Mouse (Mus musculus) kidney, adult 8-10 months (tissue): ENCODE results near the gene Vpreb3.

ENCODE experiments used
- DNase-seq, 2 experiments: peaks; one replicate each; pipeline ENCODE4 v3.0.0; 2022

Gene Vpreb3

DNA sequence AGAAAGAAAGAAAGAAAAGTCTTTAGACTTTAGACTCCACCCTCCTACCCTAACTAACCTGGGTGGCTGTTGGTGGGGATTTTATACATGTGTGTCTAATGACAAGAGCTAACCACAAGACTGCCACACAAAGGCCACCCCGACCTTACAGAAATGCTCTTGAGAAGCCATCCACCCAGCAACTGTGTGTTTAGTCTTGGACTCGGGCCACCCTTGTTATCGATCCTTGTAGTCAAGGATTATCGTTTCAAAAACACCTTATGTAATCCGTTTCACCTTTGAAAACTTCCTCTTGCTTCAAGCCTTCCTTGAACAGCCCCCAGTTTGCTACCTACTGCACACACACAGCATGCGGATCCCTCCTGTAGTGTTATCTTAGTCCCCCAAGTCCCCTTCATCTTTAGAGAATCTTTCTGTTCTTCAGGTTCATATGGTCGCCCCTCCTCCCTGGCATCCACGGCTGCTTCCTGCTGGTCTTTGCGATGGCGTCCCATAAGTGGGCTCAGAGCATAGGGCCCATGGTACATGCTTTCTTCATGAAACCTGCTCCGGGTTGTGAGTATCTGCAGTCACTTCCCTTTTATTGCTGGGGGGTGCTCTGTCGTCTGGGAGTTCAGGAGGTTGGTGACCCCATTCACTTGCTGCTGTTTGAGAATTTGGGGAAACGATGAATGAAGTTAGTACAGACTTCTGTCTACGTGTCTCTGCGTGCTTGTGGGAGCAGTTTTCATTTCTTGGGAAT is at the start of gene Vpreb3:
Gene Vpreb3 (plus strand): TSS at position 322 of the 742 bp plus-strand sequence.
- no peak for DNase-seq

DNA sequence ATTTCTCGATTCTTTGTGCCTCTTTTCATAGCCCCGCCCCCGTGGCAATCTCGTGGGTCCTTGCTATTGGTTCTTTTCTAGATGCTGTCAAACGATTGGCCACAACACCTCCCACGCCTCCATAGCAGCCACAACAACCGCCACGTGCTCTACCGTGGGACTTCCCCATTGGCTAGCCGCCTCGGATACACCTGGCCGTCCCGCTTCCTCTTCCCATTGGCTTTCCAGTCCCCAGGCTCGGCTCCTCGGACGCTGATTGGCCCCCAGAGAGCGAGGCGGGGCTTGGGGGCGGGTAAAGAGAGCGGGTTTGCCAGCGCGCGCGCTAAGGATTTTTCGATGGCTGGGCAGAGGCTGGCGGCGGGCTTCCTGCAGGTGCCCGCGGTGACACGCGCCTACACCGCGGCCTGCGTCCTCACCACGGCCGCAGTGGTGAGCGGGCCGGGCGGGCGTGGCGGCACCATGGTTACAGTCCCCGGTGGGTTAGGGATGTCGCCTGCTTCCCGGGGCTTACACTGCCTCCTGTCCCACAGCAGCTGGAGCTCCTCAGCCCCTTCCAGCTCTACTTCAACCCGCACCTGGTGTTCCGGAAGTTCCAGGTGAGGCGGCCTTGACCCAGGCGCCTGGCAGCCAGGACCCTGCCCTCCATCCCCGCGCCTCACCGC is 49.6 kb upstream of the Vpreb3 start, which contains the start of gene Derl3:
Gene Derl3 (plus strand): TSS at position 325 of the 662 bp plus-strand sequence.
- peak; percentile 97 to 98 for DNase-seq

DNA sequence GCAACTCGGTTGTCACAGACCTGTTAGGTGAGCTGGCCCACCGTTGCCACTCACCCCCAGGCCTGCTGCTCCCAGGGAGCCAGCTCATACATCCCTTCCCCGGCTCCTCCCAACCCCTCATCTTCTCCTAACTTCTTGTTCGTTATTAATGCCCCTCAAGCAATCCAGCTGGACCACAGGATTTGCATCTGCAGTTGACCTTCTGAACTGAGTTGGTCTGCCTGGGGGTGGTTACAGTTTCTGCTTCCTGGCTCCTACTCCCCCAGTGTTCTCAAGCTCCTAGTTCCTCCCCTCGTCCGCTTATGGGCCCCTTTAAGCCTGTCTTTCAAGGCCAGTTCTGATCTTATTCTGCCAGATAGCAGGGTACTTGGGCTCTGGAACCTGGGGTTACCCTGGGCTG is 48.3 kb upstream of the Vpreb3 start:
- no peak for DNase-seq

DNA sequence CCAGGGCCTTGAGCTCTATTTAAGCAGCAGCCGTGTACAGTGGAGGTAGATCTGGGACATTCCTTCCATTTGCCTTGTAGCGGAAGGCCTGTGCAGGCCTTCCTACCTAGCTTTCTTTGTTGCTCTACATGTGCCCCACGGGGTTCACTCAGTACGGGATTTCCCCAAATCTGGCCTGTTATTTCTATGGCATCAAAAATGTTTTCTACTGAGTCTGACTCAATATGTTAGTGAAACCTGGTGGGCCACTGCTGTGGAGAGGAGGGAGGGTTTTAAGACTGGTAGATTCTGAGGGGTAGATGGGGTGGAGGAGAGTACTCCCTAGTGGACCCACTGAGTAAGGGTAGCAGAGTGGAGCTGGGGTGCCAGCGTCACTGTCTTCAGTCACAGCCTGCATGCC is 47.1 kb upstream of the Vpreb3 start:
- DNase-seq: no peak

DNA sequence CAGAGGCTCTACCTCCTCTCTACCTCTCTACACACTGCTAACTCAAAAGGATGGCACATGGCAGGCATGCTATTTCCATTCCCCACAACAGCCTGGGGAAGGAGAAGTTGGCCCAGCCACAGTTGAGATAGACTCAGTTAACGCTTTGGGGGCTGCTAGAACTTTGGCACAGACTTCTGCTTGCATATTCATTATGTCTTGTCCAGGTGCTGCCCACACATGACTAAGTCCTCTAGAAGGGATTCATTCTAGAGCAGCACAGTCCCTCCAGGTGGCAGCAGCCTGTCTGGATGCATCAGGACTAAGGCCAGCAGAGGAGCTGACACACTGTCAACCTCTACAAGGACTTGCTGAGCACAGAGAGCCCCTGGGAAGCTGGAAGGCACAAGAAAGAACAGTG is 46.6 kb upstream of the Vpreb3 start:
- DNase-seq: no peak

DNA sequence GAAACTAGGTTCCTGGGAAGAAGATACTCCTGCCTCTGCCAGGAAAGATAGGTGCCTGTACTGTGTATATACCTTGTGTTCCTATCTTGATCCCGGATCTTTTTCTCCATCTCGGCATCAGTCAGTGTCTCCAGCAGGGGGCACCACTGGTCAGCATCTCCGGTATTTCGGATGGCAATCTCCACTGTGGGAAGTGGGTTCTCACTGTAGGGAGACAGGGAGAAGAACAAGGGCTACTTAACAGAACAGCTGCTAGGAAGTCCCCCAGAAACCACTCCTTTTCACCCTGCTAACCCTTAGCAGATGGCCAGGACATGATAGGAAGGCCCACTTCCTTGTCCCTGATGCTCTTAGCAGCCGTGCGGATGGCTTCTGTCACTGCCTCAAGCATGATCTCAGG is 45.5 kb upstream of the Vpreb3 start:
- peak; percentile 57 to 85 for DNase-seq

DNA sequence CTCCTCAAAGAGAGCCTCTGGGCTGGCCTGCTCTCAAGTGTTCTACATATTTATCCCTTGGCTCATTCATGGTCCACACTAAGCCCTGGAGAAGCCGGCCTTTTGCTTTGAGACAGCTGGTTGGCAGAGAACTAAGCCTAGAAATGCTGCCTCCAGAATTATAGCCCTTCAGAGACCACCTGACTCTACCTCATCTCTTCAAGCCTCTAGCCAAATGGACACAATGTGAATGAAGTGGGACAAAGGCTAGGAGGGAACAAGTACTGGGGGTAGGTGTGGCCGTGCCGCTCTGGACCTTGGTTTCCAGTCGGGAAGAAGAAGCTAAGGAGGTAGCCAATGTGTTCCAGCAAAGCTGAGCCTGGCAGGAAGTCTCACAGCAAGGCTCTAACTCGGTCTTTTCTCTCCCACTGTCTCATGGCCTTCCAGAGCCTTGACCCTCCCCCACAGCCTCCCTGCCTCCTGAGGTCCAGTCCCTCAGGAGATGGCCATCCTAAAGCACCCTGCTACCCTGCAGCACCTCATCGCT is 44.8 kb upstream of the Vpreb3 start:
- no peak for DNase-seq

DNA sequence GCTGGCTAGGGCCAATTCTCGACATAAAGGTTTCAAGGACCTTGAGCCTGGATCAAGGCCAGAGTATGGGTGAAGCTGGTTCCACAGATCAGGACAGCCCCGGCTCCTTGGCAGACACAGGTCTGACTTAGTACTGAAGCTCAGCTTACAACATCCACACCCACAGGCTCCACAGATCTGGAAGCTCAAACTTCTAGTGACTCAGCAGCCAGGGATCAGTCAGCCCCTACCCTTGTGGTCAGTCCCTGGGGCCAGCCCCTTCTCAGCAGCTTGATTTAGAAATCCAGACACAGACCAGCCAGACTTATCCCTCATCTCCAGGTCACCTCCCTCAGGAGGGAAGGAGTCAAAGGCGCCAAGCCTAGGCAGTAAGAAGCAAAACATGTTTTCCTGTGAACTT is 44.0 kb upstream of the Vpreb3 start:
- peak in 1 of 2 experiments; percentile 50 for DNase-seq

DNA sequence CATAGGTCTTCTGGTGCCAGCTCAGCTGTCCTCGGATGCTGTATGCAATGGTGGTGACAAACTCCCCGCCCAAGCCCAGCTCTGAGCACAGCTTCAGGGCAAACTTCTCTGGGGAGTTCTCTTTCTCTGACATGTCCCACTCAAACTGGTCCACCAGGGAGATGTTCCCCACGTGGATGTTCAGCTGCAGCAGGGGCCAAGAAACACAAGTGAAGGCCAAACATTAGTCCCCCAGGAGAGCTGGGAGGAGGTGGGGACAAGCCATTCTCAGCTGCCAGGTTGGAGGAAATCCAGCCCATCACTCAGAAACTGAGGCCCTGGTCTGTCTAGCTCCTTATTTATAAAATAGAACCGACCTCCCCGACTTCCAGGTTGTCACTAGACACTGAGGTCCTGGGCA is 38.5 kb upstream of the Vpreb3 start:
- DNase-seq: no peak

DNA sequence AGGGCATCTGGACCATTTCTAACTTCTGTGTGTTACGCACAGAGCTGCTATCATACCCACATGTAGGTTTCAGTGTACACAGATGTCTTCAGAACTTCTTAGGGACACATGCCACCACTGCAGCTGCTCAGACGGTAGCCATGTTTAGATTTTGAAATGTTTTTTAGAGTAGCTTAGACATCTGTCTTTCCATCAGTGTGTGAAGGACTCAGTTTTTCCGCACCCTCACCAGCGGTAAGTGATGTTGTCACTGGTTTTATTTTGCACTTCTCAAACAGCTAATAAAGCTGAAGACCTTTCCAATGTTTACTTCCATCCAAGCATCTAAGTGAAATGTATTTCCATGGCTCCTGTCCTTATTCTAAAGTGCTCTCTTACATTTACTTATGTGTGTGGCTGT is 36.0 kb upstream of the Vpreb3 start:
- DNase-seq: no peak

DNA sequence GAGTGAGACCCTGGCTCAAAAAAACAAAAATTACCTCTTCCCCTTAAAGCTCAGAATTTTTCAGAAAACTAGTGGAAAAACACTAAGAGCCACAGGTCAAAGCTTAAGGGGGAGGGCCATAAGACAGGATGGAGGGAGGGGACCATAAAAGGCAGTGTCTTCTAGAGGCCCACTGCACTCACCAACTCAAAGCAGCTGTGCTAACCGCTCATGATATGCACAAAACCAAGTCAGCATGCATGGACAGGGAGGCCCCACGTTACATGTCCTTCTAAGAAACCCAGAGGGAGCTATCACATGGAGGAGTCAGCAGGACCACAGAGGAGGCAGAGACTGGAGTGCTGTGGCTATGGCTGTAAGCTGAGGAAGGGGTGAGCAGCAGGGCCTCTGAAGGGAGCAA is 32.2 kb upstream of the Vpreb3 start:
- no peak for DNase-seq

DNA sequence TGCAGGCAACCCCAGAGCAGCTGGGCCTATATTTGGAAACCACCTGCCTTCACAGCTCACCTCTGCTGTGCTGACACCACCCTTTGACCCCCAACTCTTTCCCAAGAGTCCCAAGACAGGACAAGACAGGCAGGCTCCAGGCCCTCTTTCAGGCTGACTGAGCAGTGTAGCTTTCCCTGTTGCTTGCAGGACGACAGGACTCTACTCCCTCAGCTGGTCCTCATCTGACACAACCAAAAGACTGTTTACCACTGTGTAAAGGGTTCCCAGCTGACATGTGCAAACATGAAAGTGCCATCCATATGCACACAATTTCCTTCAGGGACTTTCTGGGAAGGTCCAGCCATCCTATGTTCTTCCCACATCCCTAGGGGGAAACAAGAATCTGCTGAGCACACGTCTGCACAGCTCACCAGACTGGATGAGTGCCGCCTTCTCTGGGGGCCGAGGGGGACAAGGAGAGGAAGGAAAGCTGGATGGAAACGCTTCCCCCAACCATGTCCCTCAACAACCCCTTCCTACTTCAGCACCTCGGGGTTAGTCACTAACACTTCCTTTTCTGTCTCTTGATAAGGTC is 29.8 kb upstream of the Vpreb3 start:
- DNase-seq: no peak

DNA sequence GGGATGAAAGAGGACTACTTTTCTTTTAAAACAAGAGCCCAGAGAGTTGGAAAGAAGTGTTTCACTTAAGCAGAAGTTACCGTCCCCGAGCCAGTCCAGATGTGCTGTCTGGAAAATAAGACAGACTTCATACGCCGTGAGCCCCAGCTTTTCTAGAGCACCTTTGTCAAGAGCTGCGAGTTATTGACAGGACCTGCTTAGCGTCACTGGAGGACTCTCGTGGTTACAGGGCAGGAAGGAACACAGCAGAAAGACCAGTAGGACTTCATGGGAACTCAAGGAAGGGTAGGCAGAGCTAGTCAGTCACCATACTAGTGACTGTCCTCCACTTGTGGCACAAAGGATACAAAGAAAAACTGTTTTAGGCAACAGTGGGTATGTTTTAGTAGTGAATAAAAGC is 27.3 kb upstream of the Vpreb3 start:
- no peak for DNase-seq

DNA sequence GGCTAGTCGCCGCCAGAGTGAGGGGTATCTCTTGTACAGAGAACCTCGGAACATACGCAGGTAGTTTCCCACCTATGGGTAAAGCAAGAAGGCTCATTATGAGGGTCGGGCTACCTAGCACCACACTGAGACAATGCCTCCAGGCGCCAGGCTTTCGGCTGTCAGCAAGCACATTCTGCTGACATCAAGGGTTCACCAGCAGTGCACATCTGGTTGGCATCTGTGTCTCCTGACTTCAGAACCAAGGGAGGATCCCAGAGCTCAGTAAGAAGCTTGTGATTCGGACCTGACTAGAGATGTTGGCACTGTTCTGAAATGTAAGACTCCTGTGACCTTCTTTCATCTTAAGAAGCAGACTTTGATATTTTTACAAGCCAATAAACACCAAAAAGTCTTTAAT is 26.0 kb upstream of the Vpreb3 start:
- no peak for DNase-seq

DNA sequence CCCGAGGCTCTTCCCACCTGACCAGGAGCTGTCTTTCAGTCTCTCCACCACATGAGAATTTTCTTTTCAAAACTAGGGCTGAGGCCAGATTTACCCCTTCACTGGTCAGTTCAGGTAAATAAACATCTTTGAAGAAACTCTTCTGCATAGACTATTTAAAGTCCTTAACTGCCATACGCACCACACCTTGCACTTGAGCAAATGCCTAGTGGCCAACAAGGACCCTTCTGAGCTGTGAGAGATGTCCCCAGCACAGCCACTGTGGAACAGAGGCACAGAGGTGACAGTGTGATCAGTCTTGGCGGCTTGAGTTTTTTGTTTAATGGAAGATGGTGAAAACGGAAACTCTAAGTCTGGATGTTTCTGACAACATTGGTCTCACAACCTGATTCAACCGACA is 23.8 kb upstream of the Vpreb3 start:
- DNase-seq: no peak

DNA sequence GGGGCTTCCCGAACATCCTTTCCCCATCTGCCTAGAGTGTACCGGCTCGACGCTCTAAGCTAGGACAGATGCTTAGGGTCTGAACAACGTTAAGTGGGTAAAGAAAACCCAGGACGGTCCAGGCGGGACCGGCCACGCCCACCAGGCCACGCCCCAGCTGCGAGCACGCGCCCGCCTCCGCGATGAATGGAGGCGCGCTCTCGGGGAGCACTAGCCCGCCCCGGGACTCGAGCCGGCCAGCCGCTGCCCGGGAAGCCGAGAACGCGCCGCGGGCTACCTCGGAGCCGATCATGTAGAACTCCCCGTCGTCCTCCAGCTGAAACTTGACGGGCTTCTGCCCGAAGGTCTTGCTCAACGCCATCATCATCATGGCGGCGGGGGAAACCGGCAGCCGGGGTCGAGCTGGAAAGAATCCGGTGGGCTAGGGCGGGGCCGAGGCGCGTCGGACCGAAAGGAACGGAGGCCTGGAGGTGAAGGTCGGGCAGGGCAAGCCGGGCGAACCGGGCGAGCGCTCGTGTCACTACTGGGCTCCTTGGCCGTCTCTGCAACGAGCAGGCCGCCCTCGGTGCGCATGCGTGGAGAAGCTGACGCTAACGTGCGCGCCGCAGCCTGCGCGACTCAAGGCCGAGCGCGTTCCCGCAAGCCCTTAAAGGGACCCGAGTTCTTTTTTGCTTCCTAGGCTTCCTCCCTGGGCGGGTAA is 21.7 kb upstream of the Vpreb3 start, which contains the start of gene Smarcb1:
Gene Smarcb1 (minus strand): TSS at position 592 of the 700 bp plus-strand sequence.
- peak; percentile 95 to 96 for DNase-seq

DNA sequence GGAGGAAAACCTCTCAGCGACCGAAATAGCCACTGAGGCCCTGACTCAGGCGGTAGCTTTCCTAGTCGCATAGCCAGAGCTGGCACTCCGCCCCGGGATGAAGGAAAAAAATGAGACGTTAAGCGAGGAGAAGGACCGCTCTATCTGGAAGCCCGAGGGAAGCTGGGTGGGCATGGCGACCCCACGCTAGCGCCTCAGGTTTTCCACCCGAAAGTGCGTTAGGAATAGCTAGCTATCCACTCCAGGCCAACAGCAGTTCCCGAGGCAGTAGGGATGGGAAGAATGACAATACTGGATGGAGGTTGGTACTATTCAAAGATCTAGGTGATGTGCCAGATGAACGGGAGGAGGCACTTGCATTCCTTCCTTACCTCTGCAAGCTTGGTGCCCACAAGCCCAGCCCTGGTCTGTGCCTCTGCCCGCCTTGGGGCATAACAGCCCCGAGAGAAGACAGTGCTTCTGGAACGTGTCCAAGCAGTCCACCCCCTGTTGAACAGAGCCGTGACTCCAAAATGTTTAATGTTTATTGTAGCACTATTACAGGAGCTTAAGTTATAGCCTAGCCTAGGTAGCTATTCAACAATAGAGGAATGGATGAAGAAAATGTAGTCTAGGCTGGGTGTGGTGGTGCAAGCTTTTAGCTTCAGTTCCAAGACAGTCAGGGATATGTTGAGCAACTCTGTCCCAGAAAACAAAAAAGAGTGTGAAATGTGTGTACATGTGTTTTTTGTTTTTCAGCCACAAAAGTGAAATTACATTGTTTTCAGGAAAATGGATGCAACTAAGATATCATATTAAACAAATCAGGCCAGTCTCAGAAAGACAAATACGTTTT is 20.9 kb upstream of the Vpreb3 start:
- peak in 1 of 2 experiments; percentile 32 for DNase-seq

DNA sequence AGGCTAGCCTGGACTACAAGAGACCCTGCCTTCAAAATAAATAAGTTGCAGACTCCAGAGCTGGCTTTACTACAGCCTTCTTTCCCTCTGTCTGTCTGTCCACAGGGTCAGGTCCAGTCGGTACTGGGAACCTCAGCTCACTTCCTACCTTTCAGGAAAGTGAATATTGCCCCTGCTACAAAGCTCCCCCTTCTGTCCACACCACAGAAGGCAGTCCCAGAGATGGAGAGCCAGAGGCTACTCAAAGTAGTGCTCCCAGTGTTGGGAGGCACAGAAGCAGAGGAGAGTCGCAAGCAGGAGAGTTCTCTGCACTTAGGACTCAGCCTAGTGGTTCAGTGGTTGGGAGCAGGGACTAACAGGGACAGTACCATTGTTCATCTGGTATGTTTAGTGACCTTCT is 18.5 kb upstream of the Vpreb3 start:
- DNase-seq: peak in 1 of 2 experiments; percentile 28

DNA sequence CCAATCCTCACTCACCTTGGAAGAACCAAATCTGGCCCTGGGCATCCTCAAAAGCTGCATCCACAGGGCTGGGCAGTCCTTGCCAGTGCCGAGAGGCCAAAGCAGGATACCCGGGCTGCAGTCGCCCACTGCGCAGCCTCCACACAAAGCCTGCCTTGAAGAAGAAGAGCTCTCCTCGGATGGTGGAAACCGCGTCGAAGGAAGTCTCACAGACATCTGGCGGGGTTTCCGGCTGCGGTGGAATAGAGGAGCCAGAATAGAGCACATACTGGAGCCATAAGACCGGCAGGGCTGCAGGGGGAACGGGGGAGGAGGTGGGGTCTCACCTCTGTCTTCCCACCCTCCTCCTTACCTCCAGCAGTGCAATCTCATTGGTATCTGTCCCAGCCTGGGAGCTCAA is 16.5 kb upstream of the Vpreb3 start:
- DNase-seq: no peak

DNA sequence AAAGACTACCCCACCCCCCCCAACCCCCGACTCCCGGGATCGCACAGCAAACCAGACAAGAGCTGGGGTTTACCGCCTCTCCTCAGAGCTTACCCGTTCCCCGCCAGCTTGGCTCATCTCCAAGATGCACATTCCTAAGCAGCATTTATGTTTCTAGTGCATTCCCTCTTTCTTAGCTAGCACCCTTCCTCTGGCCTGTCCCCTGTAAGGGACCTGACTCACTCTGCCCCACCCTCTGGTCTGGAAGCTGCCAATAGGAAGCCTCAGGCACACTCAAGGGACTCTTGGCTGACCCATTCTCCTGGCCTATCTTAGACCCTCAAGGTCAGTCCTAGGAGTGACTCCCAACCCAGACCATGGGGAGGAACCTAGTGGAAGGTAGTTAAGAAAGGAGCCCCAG is 12.6 kb upstream of the Vpreb3 start:
- DNase-seq: no peak

DNA sequence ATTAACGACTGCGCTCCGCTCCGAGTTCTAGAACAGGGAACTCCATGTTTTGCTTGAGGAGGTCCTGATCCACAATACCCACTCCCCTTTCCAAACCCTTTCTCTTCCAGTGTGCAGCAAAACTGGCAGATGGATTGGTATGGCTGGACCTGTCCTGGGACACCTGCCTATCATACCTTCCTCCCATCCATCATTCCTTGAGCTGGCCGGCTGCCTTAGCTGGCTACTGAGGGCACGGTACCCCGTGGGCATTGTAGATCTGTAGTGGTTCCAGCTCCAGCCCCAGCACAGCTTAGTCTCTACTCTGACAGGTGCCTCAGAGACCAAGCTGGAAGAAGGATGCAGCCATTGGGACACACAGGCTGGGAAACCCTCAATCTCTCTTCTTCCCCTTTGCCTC is 11.5 kb upstream of the Vpreb3 start:
- no peak for DNase-seq

DNA sequence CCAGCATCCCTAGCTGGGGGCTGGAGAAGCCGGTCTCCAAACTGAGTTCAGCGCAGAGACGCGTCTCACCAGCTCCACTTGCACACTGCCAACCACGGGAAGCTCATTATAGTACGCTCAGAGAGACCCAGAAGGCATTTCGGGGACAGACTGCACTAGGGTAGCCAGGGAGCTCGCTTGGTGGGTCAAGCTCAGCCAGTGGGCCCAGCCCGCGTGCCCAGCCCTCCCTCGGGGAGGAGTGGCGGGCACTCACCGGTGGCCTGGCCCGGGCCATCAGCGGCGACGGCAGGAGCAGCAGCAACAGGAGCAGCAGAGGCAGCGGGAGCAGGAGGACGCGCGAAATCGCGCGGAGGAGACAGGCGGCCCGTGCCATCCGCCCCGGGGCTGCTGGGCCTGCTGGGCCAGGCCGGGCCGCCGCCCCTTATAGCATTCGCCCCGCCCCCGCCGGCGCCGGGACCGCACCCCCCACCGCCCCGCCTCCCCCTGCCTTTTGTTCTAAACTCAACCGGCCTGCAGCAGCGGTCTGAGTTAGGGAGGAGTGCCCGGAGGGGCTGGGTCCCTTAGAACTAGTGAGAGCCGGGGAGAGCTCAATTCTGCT is 10.7 kb upstream of the Vpreb3 start:
- no peak for DNase-seq
